Mouse (Mus musculus) brain, embryonic 14.5 days (tissue): Measurements from ENCODE around the gene Thsd7b.

ENCODE experiments used
- CTCF ChIP-seq: fragments of 200-500 bp; IDR thresholded peaks from 2 replicates; pipeline ENCODE4 v1.5.1; 2012; ENCODE audit warnings: inconsistent platforms, mild to moderate bottlenecking, moderate library complexity, borderline replicate concordance; ENCODE audit not compliant: insufficient read depth, insufficient read length; ENCODE audit errors: extremely low read depth
- POLR2A ChIP-seq: fragments of 200-500 bp; IDR thresholded peaks from 2 replicates; pipeline ENCODE4 v1.6.1; 2012; ENCODE audit warnings: mild to moderate bottlenecking, inconsistent platforms, borderline replicate concordance; ENCODE audit not compliant: poor library complexity, insufficient read depth, insufficient read length, severe bottlenecking; ENCODE audit errors: extremely low read depth

DNA sequence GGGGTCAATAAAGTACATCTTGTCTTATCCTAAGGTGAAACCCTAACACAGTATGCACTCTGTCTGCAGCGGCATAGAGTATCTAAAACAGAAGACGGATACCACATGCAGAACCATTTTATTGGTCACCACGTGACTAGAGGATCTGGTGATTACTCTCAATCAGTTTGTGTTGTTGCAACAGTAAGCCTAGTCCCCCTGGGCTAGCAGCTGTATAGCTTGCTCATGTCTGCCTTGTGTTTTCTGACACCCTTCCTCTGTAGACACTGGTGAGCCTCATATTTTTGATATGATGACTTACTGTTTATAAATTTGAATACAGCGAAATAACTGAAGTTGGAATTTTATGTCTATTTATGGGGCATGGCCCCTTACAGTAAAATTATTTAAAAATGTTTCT is 306.9 kb downstream of the Thsd7b start:
- TF ChIP-seq POLR2A (no peak), CTCF (no peak)
